20 mouse cellular contexts compared by ENCODE assay signal in the genomic region with DNA sequence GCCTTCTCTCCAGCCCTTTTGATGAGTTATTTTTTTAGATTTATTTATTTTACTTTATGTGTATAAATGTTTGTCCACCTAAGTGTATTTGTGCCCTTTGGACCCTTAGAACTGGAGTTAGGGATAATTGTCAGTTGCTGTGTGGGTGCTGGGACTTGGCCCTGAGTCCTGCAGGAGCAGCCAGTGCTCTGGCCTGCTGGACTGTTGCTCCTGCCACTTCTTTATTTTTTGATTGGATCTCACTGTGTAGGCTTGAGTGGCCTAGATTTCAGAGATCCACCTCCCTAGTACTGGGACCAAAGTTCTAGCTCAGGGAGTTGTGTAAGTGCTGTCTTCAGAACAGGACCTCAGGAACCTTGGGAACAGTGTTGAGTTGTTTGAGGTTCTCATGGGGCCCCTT. TPM values are rescaled to one million over a fixed set of nuclear protein-coding genes. Genes with fewer than 3 reads are reported as not detected.
DNase-seq lines count a peak whose midpoint lies in the region; ATAC-seq and TF ChIP-seq lines count a peak whose summit lies in the region.
"Had no signal": no experiment of that assay in that cellular context is flagged by ENCODE, and none has a peak within 500 bp of the region (broad histone marks: within the 10 kb centered on the region; RNA-seq: fewer than 3 reads in every experiment).

No protein-coding gene starts in this region.

- H3K4me3 ChIP-seq in kidney, embryonic 14.5 days (ENCODE audit: low read length), result no peak overlapping the region
- no peak overlapping the region for H3K4me3 ChIP-seq in liver, embryonic 15.5 days (replicated peaks)
- no peak overlapping the region for H3K4me3 ChIP-seq in liver, postnatal 0 days (ENCODE audit: low read depth, low read length)
- H3K4me3 ChIP-seq: embryonic facial prominence, embryonic 10.5 days; erythroblast, embryonic 14.5 days; forebrain, embryonic 10.5 days; heart, embryonic 10.5 days; hindbrain, embryonic 12.5 days had no signal

- H3K27ac ChIP-seq in kidney, embryonic 14.5 days (ENCODE audit: low read depth, low read length), result no peak overlapping the region
- no peak overlapping the region for H3K27ac ChIP-seq in liver, embryonic 15.5 days (replicated peaks)
- H3K27ac ChIP-seq in liver, postnatal 0 days (ENCODE audit: low read depth), result no peak overlapping the region
- H3K27ac ChIP-seq: embryonic facial prominence, embryonic 10.5 days; forebrain, embryonic 10.5 days; heart, embryonic 10.5 days; hindbrain, embryonic 12.5 days had no signal

- TF ChIP-seq EP300 in liver, postnatal 0 days (IDR thresholded peaks at IDR 0.05; ENCODE audit: low read depth), result no peak

- peak; percentile 68 for DNase-seq in kidney, adult 11 months
- DNase-seq in kidney, adult 9 months, result peak; percentile 81
- no peak for DNase-seq in kidney, postnatal 4 days
- DNase-seq in liver, postnatal 0 days, result no peak
- DNase-seq: adrenal gland, postnatal 14 days; cerebellum, adult 18-20 months; cerebellum, adult 9-11 months; cerebellum, postnatal 36 days; heart, adult 18-20 months; heart, postnatal 10 days; heart, postnatal 4 days had no signal

- H3K4me2 ChIP-seq in kidney, embryonic 14.5 days (replicated peaks; ENCODE audit: low read depth, low read length), result no peak overlapping the region
- no peak overlapping the region for H3K4me2 ChIP-seq in liver, embryonic 15.5 days
- H3K4me2 ChIP-seq in liver, postnatal 0 days (ENCODE audit: low read depth, low read length), result no peak overlapping the region
- H3K4me2 ChIP-seq: hindbrain, embryonic 12.5 days had no signal

- no peaks in the 10 kb centered on the region for H3K9me3 ChIP-seq in kidney, embryonic 14.5 days (ENCODE audit: control insufficient read depth, low read length)
- no peaks in the 10 kb centered on the region for H3K9me3 ChIP-seq in liver, embryonic 15.5 days (replicated peaks)
- H3K9me3 ChIP-seq in liver, postnatal 0 days (ENCODE audit: low read length), result no peaks in the 10 kb centered on the region
- H3K9me3 ChIP-seq: embryonic facial prominence, embryonic 10.5 days; forebrain, embryonic 10.5 days; heart, embryonic 10.5 days; hindbrain, embryonic 12.5 days had no signal

- no peak for ATAC-seq in kidney, embryonic 14.5 days (ENCODE audit: low FRiP score, low TSS enrichment)
- peak; percentile 30; the same call in 1 of the 2 replicates for ATAC-seq in liver, embryonic 15.5 days (ENCODE audit: insufficient read depth)
- ATAC-seq in liver, postnatal 0 days, result no peak
- no peak for ATAC-seq in erythroblast, adult 5-6 weeks (replicated peaks; ENCODE audit: low FRiP score, poor library complexity, severe bottlenecking)
- ATAC-seq: forebrain, embryonic 14.5 days had no signal

- peaks cover 3% of the 10 kb centered on the region; the same call in 1 of the 2 replicates for H3K36me3 ChIP-seq in kidney, embryonic 14.5 days (ENCODE audit: control insufficient read depth, insufficient read depth, low read length)
- peaks cover 16% of the 10 kb centered on the region; the same call in 1 of the 2 replicates for H3K36me3 ChIP-seq in liver, embryonic 15.5 days (replicated peaks)
- H3K36me3 ChIP-seq in liver, postnatal 0 days (replicated peaks; ENCODE audit: insufficient read depth, low read length), result no peaks in the 10 kb centered on the region; the same call in 1 of the 2 replicates

- peaks cover 6% of the 10 kb centered on the region; the same call in 1 of the 2 replicates for H3K4me1 ChIP-seq in kidney, embryonic 14.5 days (ENCODE audit: control insufficient read depth, insufficient read depth, low read length)
- peaks cover 22% of the 10 kb centered on the region for H3K4me1 ChIP-seq in liver, embryonic 15.5 days (replicated peaks)
- peaks cover 6% of the 10 kb centered on the region for H3K4me1 ChIP-seq in liver, postnatal 0 days (ENCODE audit: insufficient read depth)

- TF ChIP-seq CTCF in liver, postnatal 0 days (IDR thresholded peaks at IDR 0.05; ENCODE audit: low read depth), result no peak

- no peak overlapping the region for H3K9ac ChIP-seq in kidney, embryonic 14.5 days (ENCODE audit: low read depth, low read length)
- H3K9ac ChIP-seq in liver, embryonic 15.5 days, result no peak overlapping the region
- H3K9ac ChIP-seq in liver, postnatal 0 days (replicated peaks), result no peak overlapping the region
- H3K9ac ChIP-seq: hindbrain, embryonic 12.5 days had no signal

- H3K27me3 ChIP-seq in kidney, embryonic 14.5 days (ENCODE audit: control insufficient read depth, insufficient read depth, low read length), result no peaks in the 10 kb centered on the region
- no peaks in the 10 kb centered on the region for H3K27me3 ChIP-seq in liver, embryonic 15.5 days
- H3K27me3 ChIP-seq in liver, postnatal 0 days (ENCODE audit: insufficient read depth, low read length), result no peaks in the 10 kb centered on the region
- H3K27me3 ChIP-seq: hindbrain, embryonic 12.5 days had no signal

RNA-seq across cellular contexts. Expression of a gene that starts 51.6 kb away (rescaled TPM):
- 15.9 and 17.4 TPM in 2 replicates for polyA plus RNA-seq in kidney, embryonic 14.5 days (2014; fragmentation: Nextera tagmentation; extraction: Ambion mirVana)
- polyA plus RNA-seq in liver, embryonic 15.5 days (2015; fragmentation: Nextera tagmentation; extraction: Ambion mirVana), result 4.6 and 5.1 TPM in 2 replicates
- 3.6 and 4.8 TPM in 2 replicates for polyA plus RNA-seq in liver, postnatal 0 days (2015; fragmentation: Nextera tagmentation; extraction: Ambion mirVana)
- total RNA-seq in erythroblast, adult 5-6 weeks (2015; ENCODE audit: low replicate concordance), result 21.3 and 26.9 TPM in 2 replicates
- 9.8 and 18.0 TPM in 2 replicates for total RNA-seq in erythroblast, adult 5-6 weeks (2017; ENCODE audit: low replicate concordance)

Comparison
In these comparisons a context has a peak if more than half of its experiments do, and no peak if none do; other contexts are left out.
1. DNase-seq: peak in kidney, adult 11 months (single experiment) and kidney, adult 9 months (single experiment); none in kidney, postnatal 4 days (0 of 2) and liver, postnatal 0 days (single experiment).